Mouse (Mus musculus): ENCODE measurements at regions not wholly inside any gene's neighbourhood (a gene's known extent, or its start where the extent isn't known, plus 50 kb on each side); places are given as distances from the start of the nearest gene placed in this dataset.

- no peak for ATAC-seq (replicated peaks; ENCODE audit: low FRiP score)
- Histone ChIP-seq H3K4me2 (ENCODE audit: low read depth, low read length, severe bottlenecking) (no peak overlapping the region), H3K4me1 (replicated peaks; ENCODE audit: control insufficient read depth, insufficient read depth, low read length) (no peaks in the 10 kb centered on the region), H3K27ac (ENCODE audit: low read depth, low read length) (no peak overlapping the region), H3K9ac (ENCODE audit: low read length) (no peak overlapping the region), H3K27me3 (ENCODE audit: control insufficient read depth, insufficient read depth, low read length) (no peaks in the 10 kb centered on the region), H3K36me3 (ENCODE audit: control insufficient read depth, insufficient read depth, low read length) (no peaks in the 10 kb centered on the region), H3K4me3 (ENCODE audit: low read depth, low read length) (no peak overlapping the region), H3K9me3 (ENCODE audit: control insufficient read depth, low read length) (no peaks in the 10 kb centered on the region)
- DNase-seq (ENCODE audit: low spot score): no peak
- 81% methylated on average over 26 of the region's 26 CpGs for WGBS
Observed at GRCm38 (mm10) chr4:131695941-131696912, 141.9 kb downstream of the Ptpru start.

Data from forebrain, embryonic 11.5 days (tissue).